Comparison of ENCODE assay signal across 9 mouse cellular contexts in the genomic region with DNA sequence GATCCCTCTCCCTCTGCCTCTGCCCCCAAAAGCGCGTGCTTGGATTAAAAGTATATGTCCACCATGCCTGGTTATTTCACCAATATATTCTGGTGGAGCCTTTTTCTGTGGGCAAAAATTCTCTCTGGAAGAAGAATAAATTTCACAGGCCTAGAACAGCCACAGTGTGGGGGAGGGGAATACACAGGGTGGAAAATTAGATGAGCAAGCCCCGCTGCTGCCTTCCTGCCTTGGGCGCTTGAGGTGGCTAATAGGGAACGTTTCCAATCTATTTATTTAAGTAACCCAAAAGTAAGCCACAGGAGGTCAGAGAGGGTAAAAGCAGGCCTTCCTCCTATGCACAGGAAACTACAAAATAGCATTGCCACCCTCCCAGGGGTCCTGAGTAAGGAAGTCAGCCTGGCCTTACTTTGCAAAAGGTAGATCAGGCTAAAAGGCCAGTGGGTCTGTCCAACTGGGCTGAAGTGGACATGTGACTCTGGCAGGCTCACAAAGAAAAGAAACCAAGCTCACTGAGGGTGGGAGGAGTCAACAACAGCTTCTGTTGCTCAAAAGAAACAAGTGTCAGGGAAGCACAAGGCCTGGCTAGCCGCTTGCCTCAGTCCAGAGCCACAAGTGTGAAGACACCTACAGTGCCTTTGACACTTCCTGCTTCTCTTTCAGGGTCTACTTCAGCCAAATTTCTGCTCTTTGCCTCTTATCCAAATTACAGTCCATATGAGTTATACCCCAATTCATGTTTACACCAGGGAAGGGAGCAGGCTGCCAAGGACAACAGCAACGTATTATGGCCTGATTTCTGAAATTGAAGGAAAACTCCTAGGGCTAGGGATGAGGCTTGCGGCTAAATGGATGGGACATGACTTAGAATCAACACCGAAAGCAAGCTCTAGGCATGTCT.
A peak's percentile ranks its signal among the peaks of the same experiment; 100 is the strongest.
DNase-seq lines count a peak whose midpoint lies in the region; ATAC-seq and TF ChIP-seq lines count a peak whose summit lies in the region.
"Had no signal": no experiment of that assay in that cellular context is flagged by ENCODE, and none has a peak within 500 bp of the region (broad histone marks: within the 10 kb centered on the region; RNA-seq: fewer than 3 reads in every experiment).

No protein-coding gene starts in this region.

- peaks cover 54% of the 10 kb centered on the region for H3K4me1 ChIP-seq in embryonic facial prominence, embryonic 10.5 days
- H3K4me1 ChIP-seq in kidney, postnatal 0 days (replicated peaks; ENCODE audit: insufficient read depth, low read length) = peaks cover 9% of the 10 kb centered on the region; the same call in 1 of the 2 replicates

- ATAC-seq in kidney, postnatal 0 days (replicated peaks; ENCODE audit: low FRiP score, low read depth) = no peak
- ATAC-seq: CD4-positive, CD25-positive, alpha-beta regulatory T cell, adult 4 months had no signal

- no peak for TF ChIP-seq CTCF in kidney, postnatal 0 days (IDR thresholded peaks at IDR 0.05; ENCODE audit: low read depth)

- peak overlapping the region; percentile 70 for H3K27ac ChIP-seq in embryonic facial prominence, embryonic 10.5 days (replicated peaks)
- peak overlapping the region; percentile 54 for H3K27ac ChIP-seq in kidney, postnatal 0 days

- H3K4me2 ChIP-seq in kidney, postnatal 0 days (ENCODE audit: low read length) = no peak overlapping the region

- no peaks in the 10 kb centered on the region for H3K36me3 ChIP-seq in embryonic facial prominence, embryonic 10.5 days (replicated peaks)
- H3K36me3 ChIP-seq in kidney, postnatal 0 days (ENCODE audit: insufficient read depth, low read length) = no peaks in the 10 kb centered on the region

- peak; percentile 13 for DNase-seq in kidney, adult 11 months
- no peak for DNase-seq in kidney, postnatal 10 days
- peak; percentile 49 for DNase-seq in embryonic facial prominence, embryonic 10.5 days (ENCODE audit: low spot score)
- DNase-seq in kidney, postnatal 0 days (ENCODE audit: low spot score) = peak; percentile 61
- peak; percentile 40 for DNase-seq in lung, postnatal 36 days
- no peak for DNase-seq in heart, postnatal 25 days (ENCODE audit: low spot score)
- no peak for DNase-seq in heart, adult 11 months
- no peak for DNase-seq in adrenal gland, postnatal 4 days (ENCODE audit: low spot score in 2 of 2)

- H3K4me3 ChIP-seq in embryonic facial prominence, embryonic 10.5 days = no peak overlapping the region
- no peak overlapping the region for H3K4me3 ChIP-seq in kidney, postnatal 0 days (replicated peaks; ENCODE audit: low read depth, low read length)

- no peak overlapping the region for H3K9ac ChIP-seq in kidney, postnatal 0 days (ENCODE audit: low read depth, low read length)

- H3K9me3 ChIP-seq in embryonic facial prominence, embryonic 10.5 days = no peaks in the 10 kb centered on the region
- no peaks in the 10 kb centered on the region for H3K9me3 ChIP-seq in kidney, postnatal 0 days (replicated peaks; ENCODE audit: low read length)

- intact Hi-C loops in heart, postnatal 25 days (cut with DNase I) = loop anchor here (10.0 kb wide), 1 partner anchor 247 kb away; no protein-coding TSS in a partner anchor

- WGBS in embryonic facial prominence, embryonic 10.5 days = 60% methylated on average over 9 of the region's 9 CpGs
- 62% methylated on average over 9 of the region's 9 CpGs for WGBS in kidney, postnatal 0 days

- H3K27me3 ChIP-seq in embryonic facial prominence, embryonic 10.5 days (replicated peaks; ENCODE audit: low read depth, poor library complexity, severe bottlenecking) = 0 out of 2 replicates have a peak, but pooled peaks cover 6% of the 10 kb centered on the region
- H3K27me3 ChIP-seq in kidney, postnatal 0 days (ENCODE audit: insufficient read depth, low read length) = no peaks in the 10 kb centered on the region

Comparison
In these comparisons a context has a peak if more than half of its experiments do, and no peak if none do; other contexts are left out.
1. DNase-seq: peak in kidney, adult 11 months (single experiment), embryonic facial prominence, embryonic 10.5 days (single experiment), kidney, postnatal 0 days (single experiment) and lung, postnatal 36 days (single experiment); none in kidney, postnatal 10 days (single experiment), heart, postnatal 25 days (single experiment), heart, adult 11 months (single experiment) and adrenal gland, postnatal 4 days (0 of 2).